Mouse (Mus musculus) liver, embryonic 13.5 days (tissue): ENCODE results near the gene Trnp1. TPM values are rescaled to one million over a fixed set of nuclear protein-coding genes. Genes with fewer than 3 reads are reported as not detected.

Source experiments
- ATAC-seq: fragments of 200-750 bp; cut with Nextera tagmentation; 2 replicates; pipeline ENCODE4 v1.8.0; 2017; ENCODE audit warnings: low read depth, mild to moderate bottlenecking, moderate number of reproducible peaks, moderate library complexity
- DNase-seq: peaks from one replicate; pipeline ENCODE4 v3.0.0; 2022
- H3K27ac ChIP-seq: fragments of 300-500 bp; sonication (generic); 2 replicates; pipeline ENCODE4 v1.5.1; 2015; ENCODE audit warnings: moderate library complexity, mild to moderate bottlenecking, inconsistent platforms
- H3K27me3 ChIP-seq: fragments of 300-500 bp; sonication (generic); 2 replicates; pipeline ENCODE4 v1.6.1; 2015; ENCODE audit warnings: mild to moderate bottlenecking, inconsistent platforms
- H3K36me3 ChIP-seq: fragments of 300-500 bp; sonication (generic); 2 replicates; pipeline ENCODE4 v1.6.1; 2015; ENCODE audit warnings: mild to moderate bottlenecking, inconsistent platforms
- H3K4me1 ChIP-seq: fragments of 300-500 bp; sonication (generic); replicated peaks from 2 replicates; pipeline ENCODE4 v1.6.1; 2015; ENCODE audit warnings: inconsistent platforms
- H3K4me2 ChIP-seq: fragments of 300-500 bp; sonication (generic); 2 replicates; pipeline ENCODE4 v1.6.1; 2015; ENCODE audit warnings: inconsistent platforms, mild to moderate bottlenecking, moderate library complexity
- H3K4me3 ChIP-seq: fragments of 300-500 bp; sonication (generic); replicated peaks from 2 replicates; pipeline ENCODE4 v1.5.1; 2015; ENCODE audit warnings: mild to moderate bottlenecking, inconsistent platforms
- H3K9ac ChIP-seq: fragments of 300-500 bp; sonication (generic); 2 replicates; pipeline ENCODE4 v1.6.1; 2015; ENCODE audit warnings: mild to moderate bottlenecking, inconsistent platforms
- H3K9me3 ChIP-seq: fragments of 300-500 bp; sonication (generic); replicated peaks from 2 replicates; pipeline ENCODE4 v1.6.1; 2016; ENCODE audit warnings: inconsistent platforms
- WGBS: fragments of 180-500 bp; shearing (Covaris S2); methylation state at CpG from one replicate; pipeline ENCODE4 v1.1.7; 2015; ENCODE audit not compliant: insufficient replicate concordance; 5-methylcytosine and 5-hydroxymethylcytosine counted together
- polyA plus RNA-seq: library from polyadenylated mRNA; unstranded; fragments of >200 nt; fragmentation: Nextera tagmentation; extraction: Ambion mirVana; gene quantifications from 2 replicates; pipeline ENCODE4 v1.2.1, GENCODE M21; 2015

The Trnp1 gene
- polyA plus RNA-seq, 1 experiment from 2014 or later, result 0.06 TPM

DNA sequence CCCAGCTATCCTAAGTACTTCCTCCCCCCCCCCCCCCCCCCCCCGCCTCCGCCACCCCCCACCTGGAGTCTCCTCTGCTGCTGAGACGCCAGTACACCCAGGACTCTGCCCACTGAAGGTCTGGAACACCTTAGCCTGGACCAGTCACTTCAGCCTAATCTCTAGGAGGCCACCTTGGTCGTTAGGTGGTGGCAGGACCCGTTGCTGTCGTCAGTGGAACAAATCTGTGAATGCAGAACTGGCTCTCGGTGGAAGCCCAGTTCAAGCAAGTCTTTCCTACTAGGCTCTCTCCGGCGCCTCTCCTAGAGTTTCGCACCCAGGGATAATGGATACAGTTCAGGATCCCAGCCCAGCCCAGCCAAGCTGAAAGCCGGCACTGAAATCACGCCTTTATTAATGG, 4.5 kb downstream of the Trnp1 start:
- ATAC-seq (no peak), DNase-seq (no peak)
- Histone ChIP-seq H3K4me2 (peak overlapping the region; percentile 60), H3K27me3 (peaks cover 74% of the 10 kb centered on the region), H3K27ac (no peak overlapping the region), H3K4me1 (peaks cover 47% of the 10 kb centered on the region), H3K4me3 (peak overlapping the region; percentile 30), H3K9ac (no peak overlapping the region), H3K9me3 (no peaks in the 10 kb centered on the region), H3K36me3 (no peaks in the 10 kb centered on the region)
- 15% methylated on average over 9 of the region's 12 CpGs for WGBS

GRCm38 (mm10) chr4:133491800-133492199, 6.5 kb downstream of the Trnp1 start:
- Histone ChIP-seq H3K9ac (no peak overlapping the region), H3K4me1 (peaks cover 46% of the 10 kb centered on the region), H3K36me3 (no peaks in the 10 kb centered on the region), H3K4me3 (no peak overlapping the region), H3K27ac (no peak overlapping the region), H3K27me3 (peaks cover 53% of the 10 kb centered on the region), H3K4me2 (no peak overlapping the region), H3K9me3 (no peaks in the 10 kb centered on the region)
- no peak for DNase-seq
- WGBS, result 25% methylated on average over 10 of the region's 10 CpGs
- ATAC-seq, result peak; percentile 34; the same call in 1 of the 2 replicates

DNA sequence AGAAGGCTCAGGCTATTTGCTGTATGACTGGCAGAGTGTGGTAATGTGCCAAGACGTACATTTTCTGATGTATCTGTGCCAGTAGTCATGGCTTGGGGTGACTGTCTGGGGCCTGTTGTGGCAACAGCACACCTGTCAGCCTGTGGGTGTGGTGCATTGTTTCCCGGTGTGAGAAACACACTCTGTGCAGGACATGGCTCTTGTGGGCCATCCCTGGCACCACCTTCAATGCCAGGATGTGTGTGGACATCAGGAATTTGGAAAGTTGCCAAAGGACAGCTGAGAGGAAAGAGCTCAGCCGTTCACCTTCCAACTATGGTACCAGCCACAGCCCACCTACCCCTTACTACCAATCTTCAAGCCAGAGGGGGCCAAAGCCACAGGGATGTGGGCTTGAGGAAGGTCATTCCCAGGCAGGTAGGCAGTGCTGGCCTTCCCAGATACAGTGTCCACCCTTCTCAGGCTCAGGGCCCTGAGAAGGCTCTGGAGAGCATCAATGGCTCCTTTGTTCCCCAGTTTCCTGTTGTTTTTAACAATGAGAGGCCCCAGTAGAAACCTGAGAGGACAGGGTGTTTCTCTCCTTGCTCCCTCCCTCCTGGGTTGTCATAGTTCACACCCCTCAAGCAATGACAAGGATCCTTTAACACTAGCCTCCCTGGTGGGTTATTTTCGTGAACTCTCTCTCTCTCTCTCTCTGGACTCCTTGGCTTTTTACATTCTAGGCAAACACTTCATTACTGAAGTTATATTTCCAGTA, 8.7 kb downstream of the Trnp1 start:
- Histone ChIP-seq H3K4me3 (no peak overlapping the region), H3K9me3 (no peaks in the 10 kb centered on the region), H3K4me1 (peaks cover 47% of the 10 kb centered on the region), H3K36me3 (no peaks in the 10 kb centered on the region), H3K27me3 (peaks cover 41% of the 10 kb centered on the region), H3K27ac (no peak overlapping the region), H3K4me2 (no peak overlapping the region), H3K9ac (no peak overlapping the region)
- WGBS, result 57% methylated on average over 4 of the region's 4 CpGs
- DNase-seq (no peak), ATAC-seq (no peak)

DNA sequence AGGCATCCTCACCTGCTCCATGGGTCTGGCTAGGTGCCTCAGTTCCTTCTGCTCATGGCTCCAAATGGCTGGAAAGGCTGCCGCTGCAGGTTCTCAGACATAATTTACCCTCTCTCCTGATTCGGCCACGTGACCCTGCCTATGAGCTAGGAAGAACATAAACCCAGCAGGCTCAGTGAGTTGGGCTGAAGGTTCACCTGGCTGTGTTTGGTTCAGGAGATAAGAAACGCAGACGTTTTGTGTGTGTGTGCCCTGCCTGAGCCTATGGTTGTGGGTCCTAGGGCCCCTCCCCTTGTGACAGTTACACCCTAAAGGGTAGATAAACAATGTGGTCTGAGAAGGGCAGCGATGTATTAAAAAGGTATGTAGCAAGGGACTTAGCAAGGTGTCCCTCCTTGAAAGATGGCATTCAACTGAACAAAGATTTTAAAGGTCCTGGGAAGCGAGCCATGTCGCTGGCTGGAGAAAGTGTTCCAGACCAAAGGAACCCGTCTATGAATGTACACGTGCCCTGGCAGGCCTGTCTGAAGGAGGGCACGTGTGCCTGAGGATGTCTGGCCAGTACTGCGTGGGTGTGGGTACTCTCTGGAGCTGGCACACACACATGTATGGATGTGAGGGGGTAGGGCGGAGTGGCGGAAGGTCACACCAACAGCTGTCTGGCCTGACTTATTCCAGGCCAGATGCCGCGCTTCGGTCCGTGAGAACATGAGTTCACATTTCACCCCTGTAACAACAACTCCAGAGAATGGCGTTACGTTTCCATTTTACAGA, 9.5 kb downstream of the Trnp1 start:
- 64% methylated on average over 20 of the region's 20 CpGs for WGBS
- DNase-seq, result no peak
- H3K27ac ChIP-seq, result peak overlapping the region; percentile 10; the same call in 1 of the 2 replicates
- H3K36me3 ChIP-seq, result no peaks in the 10 kb centered on the region
- H3K4me1 ChIP-seq, result peaks cover 47% of the 10 kb centered on the region
- no peak overlapping the region for H3K9ac ChIP-seq
- no peak overlapping the region for H3K4me3 ChIP-seq
- ATAC-seq, result peak; percentile 71
- H3K4me2 ChIP-seq, result no peak overlapping the region
- H3K9me3 ChIP-seq, result no peaks in the 10 kb centered on the region
- H3K27me3 ChIP-seq, result peaks cover 41% of the 10 kb centered on the region

DNA sequence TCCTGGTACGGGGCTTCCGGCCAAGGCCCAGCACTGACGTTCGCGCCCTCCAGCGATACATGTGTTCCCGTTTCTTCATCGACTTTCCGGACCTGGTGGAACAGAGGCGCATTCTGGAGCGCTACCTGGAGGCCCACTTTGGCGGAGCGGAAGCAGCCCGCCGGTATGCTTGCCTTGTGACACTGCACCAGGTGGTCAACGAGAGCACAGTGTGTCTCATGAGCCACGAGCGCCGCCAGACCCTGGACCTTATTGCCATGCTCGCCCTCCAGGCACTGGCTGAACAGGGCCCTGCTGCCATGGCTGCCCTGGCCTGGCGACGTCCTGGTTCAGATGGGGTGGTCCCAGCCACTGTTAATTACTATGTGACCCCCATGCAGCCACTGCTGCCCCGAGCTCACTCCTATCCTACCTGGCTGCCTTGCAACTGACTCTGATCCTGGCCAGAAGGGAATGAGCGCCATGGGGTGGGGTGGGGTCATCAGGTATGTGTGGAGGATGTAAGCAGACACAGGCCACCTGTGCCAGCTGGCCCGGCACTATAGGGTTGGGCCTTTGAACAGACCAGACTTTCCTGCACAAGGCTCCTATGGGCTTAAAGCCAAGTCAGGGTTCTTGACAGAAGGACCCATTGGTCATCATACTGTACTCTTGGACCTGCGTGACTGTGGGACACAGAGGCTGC, 11.5 kb downstream of the Trnp1 start:
- Histone ChIP-seq H3K4me2 (no peak overlapping the region), H3K27ac (no peak overlapping the region), H3K9me3 (no peaks in the 10 kb centered on the region), H3K4me3 (no peak overlapping the region), H3K27me3 (peaks cover 44% of the 10 kb centered on the region), H3K36me3 (no peaks in the 10 kb centered on the region), H3K4me1 (peaks cover 39% of the 10 kb centered on the region), H3K9ac (no peak overlapping the region)
- no peak for DNase-seq
- WGBS, result 82% methylated on average over 26 of the region's 26 CpGs
- no peak for ATAC-seq

DNA sequence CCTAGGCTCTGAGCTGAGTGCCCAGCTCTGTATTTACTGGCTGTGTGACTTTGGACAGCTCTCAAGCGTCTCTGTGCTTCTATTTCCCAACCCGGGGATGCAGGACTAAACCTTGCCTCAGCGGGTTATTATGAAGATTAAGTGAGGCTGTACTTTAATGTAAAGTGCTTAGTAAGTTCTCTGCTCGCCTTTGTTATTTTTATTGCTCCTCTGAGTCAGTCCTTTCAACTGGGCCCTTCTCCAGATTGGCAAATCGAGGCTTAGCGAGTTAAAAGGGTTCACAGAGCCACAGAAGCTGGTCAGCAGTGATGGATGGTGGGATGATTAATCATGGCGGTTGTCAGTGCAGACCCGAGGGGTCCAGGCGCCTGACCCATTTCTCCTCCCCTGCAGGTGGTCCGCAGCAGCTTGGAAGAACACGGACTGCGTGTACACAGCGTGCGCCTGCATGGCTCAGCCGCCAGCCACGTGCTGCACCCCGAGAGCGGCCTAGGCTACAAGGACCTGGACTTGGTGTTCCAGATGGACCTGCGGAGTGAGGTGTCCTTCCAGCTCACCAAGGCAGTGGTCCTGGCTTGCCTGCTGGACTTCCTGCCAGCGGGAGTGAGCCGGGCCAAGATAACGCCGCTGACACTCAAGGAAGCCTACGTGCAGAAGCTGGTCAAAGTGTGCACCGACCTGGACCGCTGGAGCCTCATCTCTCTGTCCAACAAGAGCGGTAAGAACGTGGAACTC, 12.5 kb downstream of the Trnp1 start:
- ATAC-seq (no peak), DNase-seq (no peak)
- H3K4me3 ChIP-seq, result no peak overlapping the region
- no peaks in the 10 kb centered on the region for H3K9me3 ChIP-seq
- whole genome bisulfite sequencing, result 77% methylated on average over 28 of the region's 28 CpGs
- H3K9ac ChIP-seq, result no peak overlapping the region
- H3K27me3 ChIP-seq, result peaks cover 47% of the 10 kb centered on the region
- H3K4me1 ChIP-seq, result peaks cover 32% of the 10 kb centered on the region
- H3K36me3 ChIP-seq, result no peaks in the 10 kb centered on the region
- H3K4me2 ChIP-seq, result no peak overlapping the region
- H3K27ac ChIP-seq, result no peak overlapping the region

GRCm38 (mm10) chr4:133484266-133485025, 13.9 kb downstream of the Trnp1 start:
- no peaks in the 10 kb centered on the region for H3K36me3 ChIP-seq
- ATAC-seq (no peak), DNase-seq (no peak)
- no peaks in the 10 kb centered on the region for H3K9me3 ChIP-seq
- 13% methylated on average over 22 of the region's 22 CpGs for WGBS
- H3K27me3 ChIP-seq, result peaks cover 57% of the 10 kb centered on the region
- H3K4me2 ChIP-seq, result peak overlapping the region; percentile 19; the same call in 1 of the 2 replicates
- no peak overlapping the region for H3K4me3 ChIP-seq
- no peak overlapping the region for H3K27ac ChIP-seq
- 0 out of 2 replicates have a peak overlapping the region, but pooled peaks have one; percentile 13 for H3K9ac ChIP-seq
- peaks cover 39% of the 10 kb centered on the region for H3K4me1 ChIP-seq

- no peak overlapping the region for H3K9ac ChIP-seq
- WGBS, result 69% methylated on average over 3 of the region's 3 CpGs
- H3K4me1 ChIP-seq, result peaks cover 22% of the 10 kb centered on the region
- H3K9me3 ChIP-seq, result no peaks in the 10 kb centered on the region
- ATAC-seq, result no peak
- H3K4me3 ChIP-seq, result no peak overlapping the region
- H3K27me3 ChIP-seq, result peaks cover 76% of the 10 kb centered on the region
- no peaks in the 10 kb centered on the region for H3K36me3 ChIP-seq
- no peak overlapping the region for H3K27ac ChIP-seq
- DNase-seq, result no peak
- H3K4me2 ChIP-seq, result no peak overlapping the region
These were observed 15.9 kb downstream of the Trnp1 start for GRCm38 (mm10) chr4:133482479-133482878.

- Histone ChIP-seq H3K27ac (no peak overlapping the region), H3K4me1 (peaks cover 22% of the 10 kb centered on the region), H3K9ac (no peak overlapping the region), H3K9me3 (no peaks in the 10 kb centered on the region), H3K36me3 (no peaks in the 10 kb centered on the region), H3K4me3 (no peak overlapping the region), H3K4me2 (no peak overlapping the region), H3K27me3 (peaks cover 86% of the 10 kb centered on the region)
- ATAC-seq, result no peak
- WGBS, result 28% methylated on average over 4 of the region's 4 CpGs
- DNase-seq, result no peak
These were observed 16.9 kb downstream of the Trnp1 start for GRCm38 (mm10) chr4:133481488-133481887.

GRCm38 (mm10) chr4:133480754-133481153, 17.6 kb downstream of the Trnp1 start:
- H3K27me3 ChIP-seq, result peaks cover 92% of the 10 kb centered on the region
- ATAC-seq, result no peak
- no peak for DNase-seq
- no peaks in the 10 kb centered on the region for H3K9me3 ChIP-seq
- H3K27ac ChIP-seq, result no peak overlapping the region
- peak overlapping the region; percentile 77; the same call in 1 of the 2 replicates for H3K4me2 ChIP-seq
- H3K36me3 ChIP-seq, result no peaks in the 10 kb centered on the region
- WGBS, result 45% methylated on average over 6 of the region's 6 CpGs
- H3K9ac ChIP-seq, result no peak overlapping the region
- H3K4me3 ChIP-seq, result peak overlapping the region; percentile 53
- peaks cover 22% of the 10 kb centered on the region for H3K4me1 ChIP-seq
